Mouse (Mus musculus) urinary bladder, postnatal 4 days (tissue): ENCODE data around the gene Gjd3.
A peak's percentile ranks its signal among the peaks of the same experiment; 100 is the strongest.

Experiments
- DNase-seq, 2 experiments: peaks; one replicate each; pipeline ENCODE4 v3.0.0; 2021 to 2022; ENCODE audit warnings: low spot score in 2 of 2

The Gjd3 gene

GRCm38 (mm10) chr11:98947969-98948569, 34.7 kb downstream of the Gjd3 start:
- DNase-seq: no peak

GRCm38 (mm10) chr11:98945605-98945977, 37.2 kb downstream of the Gjd3 start:
- no peak for DNase-seq

GRCm38 (mm10) chr11:98944897-98945604, 37.8 kb downstream of the Gjd3 start:
- no peak for DNase-seq

- peak in 1 of 2 experiments; percentile 24 for DNase-seq
Observed at GRCm38 (mm10) chr11:98943741-98944461, 38.9 kb downstream of the Gjd3 start.

- DNase-seq: no peak
Observed at GRCm38 (mm10) chr11:98942923-98943641, 39.7 kb downstream of the Gjd3 start.

GRCm38 (mm10) chr11:98942555-98942922, 40.3 kb downstream of the Gjd3 start:
- no peak for DNase-seq

- peak; percentile 78 to 80 for DNase-seq
Observed at GRCm38 (mm10) chr11:98941826-98942550, 40.8 kb downstream of the Gjd3 start.

GRCm38 (mm10) chr11:98941341-98941825, 41.4 kb downstream of the Gjd3 start:
- DNase-seq: no peak

- no peak for DNase-seq
Observed at GRCm38 (mm10) chr11:98940776-98941175, 42.0 kb downstream of the Gjd3 start.

- DNase-seq: no peak
Observed at GRCm38 (mm10) chr11:98939953-98940641, 42.7 kb downstream of the Gjd3 start.

GRCm38 (mm10) chr11:98939084-98939952, 43.5 kb downstream of the Gjd3 start:
- no peak for DNase-seq

- DNase-seq: no peak
Observed at GRCm38 (mm10) chr11:98938701-98939083, 44.1 kb downstream of the Gjd3 start.

GRCm38 (mm10) chr11:98937914-98938694, 44.7 kb downstream of the Gjd3 start:
- DNase-seq: peak in 1 of 2 experiments; percentile 66

- peak; percentile 90 to 91 for DNase-seq
Observed at GRCm38 (mm10) chr11:98937410-98937913, 45.4 kb downstream of the Gjd3 start.

GRCm38 (mm10) chr11:98936606-98937409, 46.0 kb downstream of the Gjd3 start:
- DNase-seq: no peak

- peak; percentile 71 to 85 for DNase-seq
Observed at GRCm38 (mm10) chr11:98936170-98936569, 46.6 kb downstream of the Gjd3 start.

- no peak for DNase-seq
Observed at GRCm38 (mm10) chr11:98935123-98935522, 47.7 kb downstream of the Gjd3 start.

GRCm38 (mm10) chr11:98934367-98934766, 48.4 kb downstream of the Gjd3 start:
- no peak for DNase-seq
